In genomic region chr7:98752680-98753079, GRCm38 (mm10) we compare ENCODE assay signal across 15 mouse cellular contexts. TPM values are rescaled to one million over a fixed set of nuclear protein-coding genes. Genes with fewer than 3 reads are reported as not detected.
A peak's percentile ranks its signal among the peaks of the same experiment; 100 is the strongest.
DNase-seq lines count a peak whose midpoint lies in the region; ATAC-seq and TF ChIP-seq lines count a peak whose summit lies in the region.
"Had no signal": no experiment of that assay in that cellular context is flagged by ENCODE, and none has a peak within 500 bp of the region (broad histone marks: within the 10 kb centered on the region; RNA-seq: fewer than 3 reads in every experiment).

No protein-coding gene starts in this region.

- intact Hi-C loops in left cerebral cortex, postnatal 4 days (cut with DNase I): loop anchor here (10.0 kb wide), 1 partner anchor 322 kb away; no protein-coding TSS in a partner anchor

- no peak for TF ChIP-seq CTCF in lung, adult 2 months (IDR thresholded peaks at IDR 0.05; ENCODE audit: insufficient read depth, low read length)
- peak; percentile 17; the same call in 1 of the 2 replicates for TF ChIP-seq CTCF in heart, postnatal 0 days (IDR thresholded peaks at IDR 0.05; ENCODE audit: low read depth)

- H3K9ac ChIP-seq in lung, embryonic 15.5 days: no peak overlapping the region
- no peak overlapping the region for H3K9ac ChIP-seq in heart, postnatal 0 days (replicated peaks; ENCODE audit: low read depth, low read length)
- H3K9ac ChIP-seq in intestine, embryonic 16.5 days (ENCODE audit: low read depth, low read length): no peak overlapping the region
- H3K9ac ChIP-seq: hindbrain, embryonic 13.5 days had no signal

- no peaks in the 10 kb centered on the region for H3K27me3 ChIP-seq in lung, embryonic 15.5 days
- H3K27me3 ChIP-seq in heart, postnatal 0 days (ENCODE audit: control insufficient read depth, insufficient read depth, low read length): 0 out of 2 replicates have a peak, but pooled peaks cover 4% of the 10 kb centered on the region
- no peaks in the 10 kb centered on the region for H3K27me3 ChIP-seq in intestine, embryonic 16.5 days (replicated peaks; ENCODE audit: control insufficient read depth, insufficient read depth, low read length)

- TF ChIP-seq POLR2A in lung, adult 2 months (IDR thresholded peaks at IDR 0.05; ENCODE audit: borderline replicate concordance, extremely low read depth, low read depth, low read length): no peak

- ATAC-seq in lung, embryonic 15.5 days (ENCODE audit: borderline replicate concordance, extremely low read depth, low FRiP score, low TSS enrichment): peak; percentile 70; the same call in 1 of the 2 replicates
- peak; percentile 80 for ATAC-seq in heart, postnatal 0 days (ENCODE audit: insufficient read depth, low read depth)
- ATAC-seq in intestine, embryonic 16.5 days: no peak

- no peak for TF ChIP-seq EP300 in heart, postnatal 0 days (IDR thresholded peaks at IDR 0.05; ENCODE audit: low read depth)

- peak; percentile 47 to 54 for DNase-seq in cerebellum, postnatal 14 days
- no peak for DNase-seq in cerebellum, adult 8-10 months
- no peak for DNase-seq in lung, adult 2 months
- DNase-seq in heart, postnatal 0 days (ENCODE audit: low spot score): peak; percentile 67
- DNase-seq in lung, postnatal 4 days: peak; percentile 26 to 65
- DNase-seq in left cerebral cortex, postnatal 4 days: no peak
- DNase-seq: cerebellum, adult 9-11 months; kidney, adult 2 months; kidney, postnatal 36 days; right cerebral cortex, adult 18-20 months had no signal

- WGBS in lung, embryonic 15.5 days: 61% methylated on average over 8 of the region's 8 CpGs
- 72% methylated on average over 8 of the region's 8 CpGs for WGBS in lung, adult 2 months
- WGBS in heart, postnatal 0 days: 45% methylated on average over 8 of the region's 8 CpGs
- WGBS in intestine, embryonic 16.5 days: 88% methylated on average over 8 of the region's 8 CpGs

- H3K4me1 ChIP-seq in lung, embryonic 15.5 days: peaks cover 24% of the 10 kb centered on the region
- H3K4me1 ChIP-seq in lung, adult 2 months (ENCODE audit: control insufficient read depth, insufficient read depth, low read length): no peaks in the 10 kb centered on the region
- H3K4me1 ChIP-seq in heart, postnatal 0 days (ENCODE audit: control insufficient read depth, insufficient read depth): peaks cover 26% of the 10 kb centered on the region
- H3K4me1 ChIP-seq in intestine, embryonic 16.5 days (ENCODE audit: control insufficient read depth, insufficient read depth, low read length): peaks cover 3% of the 10 kb centered on the region; the same call in 1 of the 2 replicates

- H3K36me3 ChIP-seq in lung, embryonic 15.5 days: no peaks in the 10 kb centered on the region
- no peaks in the 10 kb centered on the region for H3K36me3 ChIP-seq in heart, postnatal 0 days (replicated peaks; ENCODE audit: control insufficient read depth, insufficient read depth, low read length)
- H3K36me3 ChIP-seq in intestine, embryonic 16.5 days (ENCODE audit: control insufficient read depth, insufficient read depth, low read length): no peaks in the 10 kb centered on the region
- H3K36me3 ChIP-seq: hindbrain, embryonic 13.5 days had no signal

- H3K4me3 ChIP-seq in lung, embryonic 15.5 days: no peak overlapping the region
- H3K4me3 ChIP-seq in lung, adult 2 months (replicated peaks; ENCODE audit: extremely low read depth, low read depth, low read length): no peak overlapping the region
- no peak overlapping the region for H3K4me3 ChIP-seq in heart, postnatal 0 days (ENCODE audit: low read depth, low read length)
- no peak overlapping the region for H3K4me3 ChIP-seq in intestine, embryonic 16.5 days (ENCODE audit: low read length)
- H3K4me3 ChIP-seq: hindbrain, embryonic 13.5 days; left cerebral cortex, adult 2 months had no signal

- no peak overlapping the region for H3K27ac ChIP-seq in lung, embryonic 15.5 days
- H3K27ac ChIP-seq in heart, postnatal 0 days (ENCODE audit: low read depth): peak overlapping the region; percentile 63
- H3K27ac ChIP-seq in intestine, embryonic 16.5 days (ENCODE audit: low read length): no peak overlapping the region
- H3K27ac ChIP-seq: hindbrain, embryonic 13.5 days; left cerebral cortex, adult 2 months had no signal

- no peak overlapping the region for H3K4me2 ChIP-seq in lung, embryonic 15.5 days
- H3K4me2 ChIP-seq in heart, postnatal 0 days (ENCODE audit: low read depth, low read length): no peak overlapping the region
- no peak overlapping the region for H3K4me2 ChIP-seq in intestine, embryonic 16.5 days (ENCODE audit: low read depth, low read length)
- H3K4me2 ChIP-seq: hindbrain, embryonic 13.5 days; liver, embryonic 11.5 days had no signal

- no peaks in the 10 kb centered on the region for H3K9me3 ChIP-seq in lung, embryonic 15.5 days
- H3K9me3 ChIP-seq in heart, postnatal 0 days (replicated peaks; ENCODE audit: control insufficient read depth, low read length): no peaks in the 10 kb centered on the region
- H3K9me3 ChIP-seq in intestine, embryonic 16.5 days (ENCODE audit: control insufficient read depth, low read length): no peaks in the 10 kb centered on the region
- H3K9me3 ChIP-seq: hindbrain, embryonic 13.5 days had no signal

RNA-seq across cellular contexts. Expression of gene Thap12, which starts 49.8 kb away (rescaled TPM):
- polyA plus RNA-seq in lung, embryonic 15.5 days (2015; fragmentation: Nextera tagmentation; extraction: Ambion mirVana): 56.2 and 57.3 TPM in 2 replicates
- 7.6 and 10.8 TPM in 2 replicates for polyA plus RNA-seq in lung, adult 2 months (2012; rRNA removed)
- 48.6 and 50.6 TPM in 2 replicates for total RNA-seq in heart, postnatal 0 days (2014; rRNA removed; ENCODE audit: low replicate concordance)
- 31.5 and 37.8 TPM in 2 replicates for polyA plus RNA-seq in heart, postnatal 0 days (2015; fragmentation: Nextera tagmentation; extraction: Ambion mirVana)
- polyA plus RNA-seq in intestine, embryonic 16.5 days (2015; fragmentation: Nextera tagmentation; extraction: Ambion mirVana): 28.6 and 28.8 TPM in 2 replicates
- total RNA-seq in left cerebral cortex, postnatal 4 days (2021): 10 to 100 TPM; 65.0 to 72.7 TPM

Comparison
In these comparisons a context has a peak if more than half of its experiments do, and no peak if none do; other contexts are left out.
1. DNase-seq: peak in cerebellum, postnatal 14 days (2 of 2), heart, postnatal 0 days (single experiment) and lung, postnatal 4 days (2 of 2); none in cerebellum, adult 8-10 months (single experiment), lung, adult 2 months (single experiment) and left cerebral cortex, postnatal 4 days (single experiment).